Mouse (Mus musculus) c-Kit-positive CD71-positive TER-119-negative erythroid progenitor cells, embryonic 14.5 days (primary cell): ENCODE measurements around the gene Trip13.

Experiments
- DNase-seq: peaks from one replicate; pipeline ENCODE4 v3.0.0-alpha.2; 2013; ENCODE audit warnings: low read depth

Gene Trip13

DNA sequence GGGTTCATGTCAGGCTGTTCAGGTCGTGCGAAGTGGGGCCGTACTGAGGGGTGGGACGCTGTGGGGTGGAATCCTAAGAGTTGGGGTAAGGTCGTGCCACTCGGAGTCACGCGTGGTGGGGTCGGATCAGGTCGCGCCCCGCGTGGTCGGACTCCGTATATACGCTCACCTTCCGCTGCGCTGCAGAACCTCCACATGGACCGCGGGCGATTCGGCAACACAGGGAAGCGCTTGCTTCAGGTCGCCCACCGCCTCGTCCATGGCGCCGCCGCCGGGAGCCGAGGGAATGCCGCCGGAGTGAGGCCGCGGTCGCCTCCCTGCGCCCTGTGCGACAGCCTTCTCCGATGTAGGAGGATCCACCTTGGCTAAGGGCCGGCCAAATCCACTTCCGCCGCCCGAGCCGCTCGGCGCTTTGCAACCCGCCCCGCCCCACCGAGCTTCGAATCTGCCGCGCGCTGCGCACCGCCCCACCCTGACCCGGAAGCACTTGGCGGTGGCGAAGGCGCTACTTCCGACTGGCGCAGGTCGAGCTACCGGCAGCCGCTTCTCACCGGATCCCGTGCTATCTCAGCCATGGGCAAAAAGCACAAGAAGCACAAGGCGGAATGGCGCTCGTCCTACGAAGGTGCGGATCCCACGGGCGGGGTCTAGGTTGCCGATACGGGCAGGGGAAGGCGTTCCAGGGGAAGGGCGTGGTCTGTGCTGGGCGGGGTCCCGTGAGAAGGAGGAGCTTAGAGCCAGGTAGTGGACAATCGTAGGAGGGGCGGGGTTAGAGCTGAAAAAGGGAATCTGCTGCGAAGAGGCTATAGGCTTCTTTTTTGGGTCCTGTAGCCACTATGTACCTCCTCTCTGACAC, at the start of gene Trip13, which contains the start of gene Brd9:
TSS of gene Trip13 (minus strand) at position 464 of the 856 bp plus-strand sequence.
TSS of gene Brd9 (plus strand) at position 491 of the 856 bp plus-strand sequence.
- DNase-seq, result peak; percentile 85

- no peak for DNase-seq
Observed at GRCm38 (mm10) chr13:73976935-73977334, 39.4 kb upstream of the Trip13 start.

DNA sequence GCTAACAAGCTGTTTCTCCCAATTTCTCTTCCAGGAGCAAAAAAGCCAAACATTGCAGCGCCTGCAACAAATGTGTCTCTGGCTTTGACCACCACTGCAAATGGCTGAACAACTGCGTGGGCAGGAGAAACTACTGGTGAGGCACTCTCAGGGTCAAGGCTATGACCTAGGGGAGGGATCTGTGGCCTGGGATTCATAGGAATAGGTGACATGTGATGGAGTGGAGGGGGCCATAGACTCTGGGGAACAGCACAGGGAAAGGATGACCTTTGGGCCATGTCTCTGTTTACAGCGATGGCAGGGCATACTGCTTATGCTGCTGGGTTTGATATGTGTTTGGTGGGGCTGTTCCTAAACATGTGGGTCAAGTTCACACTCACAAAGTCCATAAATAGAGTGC, 36.9 kb upstream of the Trip13 start:
- no peak for DNase-seq

- peak; percentile 45 for DNase-seq
Observed at GRCm38 (mm10) chr13:73970545-73971448, 33.2 kb upstream of the Trip13 start.

DNA sequence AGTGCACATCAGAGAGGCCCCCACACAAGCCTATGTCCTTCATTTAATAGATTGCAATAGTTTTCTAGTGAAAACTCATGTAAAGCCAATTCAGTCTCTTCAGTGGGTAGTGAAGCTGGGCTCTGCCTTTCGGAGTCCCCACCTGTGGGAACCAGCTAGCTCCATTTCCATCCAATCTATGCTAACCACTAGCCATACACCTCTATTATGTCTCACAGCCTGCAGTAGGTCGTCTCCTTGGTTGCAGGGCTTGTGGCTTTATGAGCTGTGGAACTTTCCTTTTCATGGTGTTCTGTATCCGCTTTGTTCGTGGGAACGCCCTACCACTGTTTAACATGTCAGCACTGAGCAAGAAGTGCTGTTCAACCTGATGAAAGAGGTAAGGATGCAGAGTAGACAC, 26.0 kb upstream of the Trip13 start, which contains the start of gene Zdhhc11:
TSS of gene Zdhhc11 (plus strand) at position 301 of the 400 bp plus-strand sequence.
- no peak for DNase-seq

DNA sequence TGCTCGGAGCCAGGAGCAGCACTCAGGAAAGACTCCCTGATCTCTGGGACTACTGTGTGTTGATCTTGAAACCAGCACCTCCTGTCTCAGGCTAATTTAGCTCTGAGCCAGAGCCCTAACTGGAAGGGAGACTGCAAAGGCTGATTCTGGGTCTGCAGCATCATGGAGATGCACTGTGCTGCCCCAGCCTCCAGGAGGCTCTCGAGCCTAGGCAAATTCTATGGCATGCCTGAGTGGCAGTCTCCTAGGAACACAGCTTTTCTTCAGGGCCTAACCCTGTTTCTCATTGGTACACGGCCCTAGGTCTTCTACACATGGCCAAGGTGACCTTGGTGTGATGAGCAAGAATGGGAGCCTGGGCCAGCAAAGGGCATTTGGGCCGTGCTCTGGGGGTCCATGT, 23.6 kb upstream of the Trip13 start:
- no peak for DNase-seq

- DNase-seq, result no peak
Observed at GRCm38 (mm10) chr13:73960117-73960652, 22.6 kb upstream of the Trip13 start.

DNA sequence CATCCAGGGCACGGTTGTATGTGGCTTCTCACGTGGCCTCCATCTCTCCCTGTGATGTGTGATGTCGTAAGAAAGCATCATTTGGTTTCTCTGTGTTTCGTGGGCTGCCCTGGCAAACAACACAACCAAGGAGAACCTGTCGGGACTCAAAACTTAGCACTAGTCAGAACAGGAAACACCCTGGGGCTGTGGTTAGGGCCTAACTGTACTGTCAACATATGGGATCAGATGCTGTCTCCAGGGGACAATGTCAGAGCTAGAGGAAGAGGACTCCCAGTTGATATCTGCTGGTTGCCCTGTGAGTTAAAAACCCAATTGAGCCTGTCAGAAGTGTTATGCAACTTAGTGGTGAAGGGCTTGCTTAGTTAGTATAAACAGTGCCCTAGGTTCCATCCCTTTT, 17.9 kb upstream of the Trip13 start:
- no peak for DNase-seq

- DNase-seq, result no peak
Observed at GRCm38 (mm10) chr13:73954666-73955065, 17.1 kb upstream of the Trip13 start.

- DNase-seq, result no peak
Observed at GRCm38 (mm10) chr13:73953551-73954130, 16.1 kb upstream of the Trip13 start.

GRCm38 (mm10) chr13:73944606-73945005, 7.0 kb upstream of the Trip13 start:
- DNase-seq, result no peak

- no peak for DNase-seq
Observed at GRCm38 (mm10) chr13:73939101-73939500, 1.5 kb upstream of the Trip13 start.

DNA sequence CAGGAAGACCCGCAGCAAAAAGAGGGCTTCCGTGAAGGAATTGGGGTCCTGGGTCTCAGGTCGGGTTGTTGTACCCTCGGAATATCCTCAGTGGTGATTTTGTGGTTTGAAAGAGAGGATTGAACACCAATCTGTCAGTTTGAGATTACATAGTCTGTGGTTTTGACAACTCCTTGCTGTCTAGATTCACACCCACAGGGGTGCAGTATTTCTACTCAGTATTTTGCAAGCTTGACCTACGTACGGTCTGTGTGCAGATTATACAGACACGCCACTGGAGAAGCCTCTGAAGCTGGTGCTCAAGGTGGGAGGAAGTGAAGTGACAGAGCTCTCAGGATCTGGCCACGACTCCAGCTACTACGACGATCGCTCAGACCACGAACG, 585 bp upstream of the Trip13 start:
- no peak for DNase-seq

GRCm38 (mm10) chr13:73936938-73937320, 655 bp downstream of the Trip13 start:
- DNase-seq, result peak; percentile 22

DNA sequence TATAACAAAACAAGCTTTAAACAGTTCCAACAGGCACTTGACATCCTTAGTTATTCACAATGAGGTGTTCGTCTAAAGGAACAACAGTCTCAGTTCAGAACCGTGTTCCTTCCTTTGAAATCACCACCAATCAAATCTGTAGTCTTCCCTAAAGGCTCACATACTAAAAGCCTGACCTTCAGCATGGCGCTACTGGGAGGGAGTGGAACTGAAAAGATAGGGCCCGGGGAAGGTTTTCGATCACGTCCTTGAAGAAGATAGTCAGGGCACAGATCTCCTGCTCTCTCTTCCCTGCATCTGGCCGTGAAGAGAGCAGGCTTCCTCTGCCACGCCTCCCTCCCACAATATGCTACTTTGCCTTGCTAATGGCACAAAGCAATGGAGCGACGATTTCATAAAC, 5.4 kb downstream of the Trip13 start:
- no peak for DNase-seq

- no peak for DNase-seq
Observed at GRCm38 (mm10) chr13:73913066-73913465, 24.5 kb downstream of the Trip13 start.

- DNase-seq, result no peak
Observed at GRCm38 (mm10) chr13:73907683-73908412, 29.7 kb downstream of the Trip13 start.

GRCm38 (mm10) chr13:73907136-73907535, 30.4 kb downstream of the Trip13 start:
- DNase-seq, result no peak

GRCm38 (mm10) chr13:73897561-73897960, 40.0 kb downstream of the Trip13 start:
- DNase-seq, result no peak

DNA sequence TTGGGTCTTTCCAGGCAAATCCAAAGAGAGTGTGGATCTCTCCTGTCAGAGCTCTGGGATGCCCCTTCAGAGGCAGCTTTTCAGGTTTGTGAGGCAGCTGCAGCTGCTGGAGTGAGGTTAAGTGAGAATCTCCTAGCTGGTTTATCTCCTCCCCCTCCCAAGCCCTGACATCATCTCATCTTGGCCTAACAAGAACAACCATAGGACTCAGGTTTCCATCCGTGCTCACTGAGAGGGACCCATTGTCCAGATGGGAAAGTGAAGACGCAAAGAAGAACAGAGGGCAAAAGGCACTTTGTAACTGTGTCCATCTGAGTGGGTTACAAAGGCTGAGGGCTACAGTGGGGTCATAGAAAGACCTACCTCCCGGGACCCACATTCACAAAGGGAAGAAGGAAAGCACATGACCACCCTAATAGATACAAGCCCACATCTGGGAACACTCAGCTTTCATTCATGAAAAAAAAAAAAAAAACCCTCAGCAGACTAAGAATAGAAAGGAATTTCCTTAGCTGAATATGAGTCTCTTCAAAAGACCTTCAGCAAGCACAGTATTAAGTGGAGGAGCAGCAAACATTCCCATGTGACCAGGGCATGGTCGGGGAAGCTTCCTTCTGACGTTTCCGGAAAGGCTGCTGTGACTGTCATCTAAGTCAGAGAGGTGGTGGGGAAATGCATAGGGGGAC, 44.9 kb downstream of the Trip13 start:
- no peak for DNase-seq

DNA sequence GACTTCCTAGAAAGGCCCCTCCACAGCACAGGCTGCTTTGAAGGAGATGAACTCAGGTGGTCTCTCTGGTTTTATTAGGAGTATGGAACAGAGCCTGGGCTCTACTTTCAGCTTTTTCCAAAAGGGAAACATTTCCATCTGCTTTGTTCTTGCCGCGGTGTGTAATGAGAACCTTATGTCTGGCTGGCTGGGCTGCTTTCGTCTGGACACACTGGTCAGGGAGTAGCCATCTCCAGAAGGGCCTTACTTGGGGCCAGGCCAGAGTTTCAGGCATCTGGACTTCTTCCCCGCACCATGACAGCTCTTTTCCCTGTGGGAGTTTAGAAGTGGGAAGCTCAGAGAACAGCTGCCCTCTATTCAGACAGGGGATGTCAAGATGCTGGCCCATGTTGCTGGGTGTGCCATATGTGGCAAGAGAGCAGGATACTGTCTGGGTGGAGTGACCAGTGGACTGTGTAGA, 50.1 kb downstream of the Trip13 start:
- no peak for DNase-seq
